ENCODE assay signal across 15 mouse cellular contexts in the genomic region with DNA sequence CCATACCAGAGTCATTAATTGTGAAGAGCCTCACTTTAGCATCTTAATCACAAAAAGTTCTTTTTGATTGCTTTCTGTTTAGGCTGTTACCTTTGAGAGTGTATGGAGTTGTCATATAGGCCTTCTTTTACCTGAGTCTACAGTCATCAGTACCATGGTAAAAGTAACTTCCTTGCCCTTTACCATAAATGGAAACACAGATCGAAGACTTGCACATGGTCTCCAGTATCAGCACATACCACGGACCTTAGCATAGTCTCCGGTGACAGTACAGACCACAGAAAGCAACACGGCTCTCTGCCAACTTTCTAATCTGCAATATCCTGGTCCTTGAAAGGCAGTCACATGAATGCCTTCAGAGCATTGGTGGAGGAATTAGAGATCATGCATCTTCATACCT.
"Had no signal": no experiment of that assay in that cellular context is flagged by ENCODE, and none has a peak within 500 bp of the region (broad histone marks: within the 10 kb centered on the region; RNA-seq: fewer than 3 reads in every experiment).

No protein-coding gene starts in this region.

- H3K27me3 ChIP-seq: lung, embryonic 15.5 days; midbrain, embryonic 12.5 days; neural tube, embryonic 12.5 days had no signal

- H3K27ac ChIP-seq: liver, embryonic 14.5 days; lung, embryonic 15.5 days; midbrain, embryonic 10.5 days; midbrain, embryonic 12.5 days; neural tube, embryonic 12.5 days had no signal

- H3K9ac ChIP-seq: liver, embryonic 14.5 days; lung, embryonic 15.5 days; midbrain, embryonic 12.5 days; neural tube, embryonic 12.5 days had no signal

- H3K4me1 ChIP-seq: lung, embryonic 15.5 days; midbrain, embryonic 10.5 days; midbrain, embryonic 12.5 days; neural tube, embryonic 12.5 days had no signal

- H3K4me3 ChIP-seq: lung, embryonic 15.5 days; midbrain, embryonic 10.5 days; midbrain, embryonic 12.5 days; neural tube, embryonic 12.5 days had no signal

- H3K36me3 ChIP-seq: lung, embryonic 15.5 days; midbrain, embryonic 10.5 days; midbrain, embryonic 12.5 days; neural tube, embryonic 12.5 days had no signal

- H3K9me3 ChIP-seq: lung, embryonic 15.5 days; midbrain, embryonic 10.5 days; midbrain, embryonic 12.5 days; neural tube, embryonic 12.5 days had no signal

- DNase-seq: lung, adult 2 months; lung, postnatal 14 days; lung, postnatal 4 days; midbrain, embryonic 14.5 days; right cerebral cortex, postnatal 14 days; right cerebral cortex, postnatal 4 days; spleen, adult 18-20 months; thymus, adult 18-20 months; thymus, postnatal 25 days; thymus, postnatal 4 days had no signal
